Mouse (Mus musculus) liver, embryonic 16.5 days (tissue): ENCODE measurements around the gene Gucy2c. TPM values are rescaled to one million over a fixed set of nuclear protein-coding genes. Genes with fewer than 3 reads are reported as not detected.

Source experiments
- ATAC-seq: fragments of 200-750 bp; cut with Nextera tagmentation; 2 replicates; pipeline ENCODE4 v1.8.0; 2017; ENCODE audit warnings: low read depth, mild to moderate bottlenecking, moderate number of reproducible peaks, moderate library complexity
- H3K27ac ChIP-seq: fragments of 300-500 bp; sonication (generic); 2 replicates; pipeline ENCODE4 v1.5.1; 2014; ENCODE audit warnings: mild to moderate bottlenecking, low read length
- H3K27me3 ChIP-seq: fragments of 300-500 bp; sonication (generic); 2 replicates; pipeline ENCODE4 v1.6.1; 2014; ENCODE audit warnings: low read depth, low read length, mixed read lengths; ENCODE audit not compliant: control insufficient read depth, insufficient read depth
- H3K36me3 ChIP-seq: fragments of 300-500 bp; sonication (generic); 2 replicates; pipeline ENCODE4 v1.6.1; 2014; ENCODE audit warnings: mild to moderate bottlenecking; ENCODE audit not compliant: control insufficient read depth, insufficient read depth
- H3K4me1 ChIP-seq: fragments of 300-500 bp; sonication (generic); 2 replicates; pipeline ENCODE4 v1.6.1; 2014; ENCODE audit warnings: low read depth, low read length, mixed read lengths; ENCODE audit not compliant: control insufficient read depth
- H3K4me2 ChIP-seq: fragments of 300-500 bp; sonication (generic); 2 replicates; pipeline ENCODE4 v1.6.1; 2014; ENCODE audit warnings: low read depth, low read length, mixed read lengths
- H3K4me3 ChIP-seq: fragments of 300-500 bp; sonication (generic); 2 replicates; pipeline ENCODE4 v1.5.1; 2014; ENCODE audit warnings: low read depth, mild to moderate bottlenecking, low read length
- H3K9ac ChIP-seq: fragments of 300-500 bp; sonication (generic); 2 replicates; pipeline ENCODE4 v1.6.1; 2014; ENCODE audit warnings: low read depth, low read length
- H3K9me3 ChIP-seq: fragments of 300-500 bp; sonication (generic); replicated peaks from 2 replicates; pipeline ENCODE4 v1.6.1; 2016; ENCODE audit warnings: low read length; ENCODE audit not compliant: control insufficient read depth
- WGBS: fragments of 180-500 bp; shearing (Covaris S2); extraction: QIAGEN DNeasy Blood & Tissue Kit; methylation state at CpG from one replicate; pipeline ENCODE4 v1.1.7; 2014; ENCODE audit not compliant: insufficient replicate concordance; 5-methylcytosine and 5-hydroxymethylcytosine counted together
- polyA plus RNA-seq: library from polyadenylated mRNA; unstranded; fragments of >200 nt; fragmentation: Nextera tagmentation; extraction: Ambion mirVana; gene quantifications from 2 replicates; pipeline ENCODE4 v1.2.1, GENCODE M21; 2015

Gene Gucy2c
- polyA plus RNA-seq, 1 experiment from 2014 or later = 0.60 TPM

- WGBS = 71% methylated on average over 5 of the region's 5 CpGs
- no peak for ATAC-seq
- H3K27ac ChIP-seq = no peak overlapping the region
These were observed 80.4 kb downstream of the Gucy2c start for GRCm38 (mm10) chr6:136701185-136701584.

GRCm38 (mm10) chr6:136691314-136691713, 90.3 kb downstream of the Gucy2c start:
- Histone ChIP-seq H3K4me1 (no peaks in the 10 kb centered on the region), H3K27me3 (no peaks in the 10 kb centered on the region), H3K4me3 (no peak overlapping the region), H3K9me3 (no peaks in the 10 kb centered on the region), H3K36me3 (no peaks in the 10 kb centered on the region), H3K27ac (no peak overlapping the region), H3K9ac (no peak overlapping the region), H3K4me2 (no peak overlapping the region)
- WGBS = 67% methylated on average over 6 of the region's 6 CpGs
- ATAC-seq = no peak

More at GRCm38 (mm10) chr6:136701185-136701584, 80.4 kb downstream of the Gucy2c start:
- H3K4me1 ChIP-seq = no peaks in the 10 kb centered on the region
- no peaks in the 10 kb centered on the region for H3K9me3 ChIP-seq
- H3K27me3 ChIP-seq = no peaks in the 10 kb centered on the region
- no peak overlapping the region for H3K4me3 ChIP-seq
- H3K9ac ChIP-seq = no peak overlapping the region
- H3K36me3 ChIP-seq = no peaks in the 10 kb centered on the region
- no peak overlapping the region for H3K4me2 ChIP-seq

- no peaks in the 10 kb centered on the region for H3K27me3 ChIP-seq
- no peaks in the 10 kb centered on the region for H3K36me3 ChIP-seq
- H3K4me2 ChIP-seq = no peak overlapping the region
- H3K9ac ChIP-seq = no peak overlapping the region
- H3K9me3 ChIP-seq = no peaks in the 10 kb centered on the region
- no peak overlapping the region for H3K27ac ChIP-seq
- no peak overlapping the region for H3K4me3 ChIP-seq
- no peak for ATAC-seq
- 31% methylated on average over 5 of the region's 5 CpGs for WGBS
- no peaks in the 10 kb centered on the region for H3K4me1 ChIP-seq
These were observed 91.0 kb downstream of the Gucy2c start for GRCm38 (mm10) chr6:136690527-136690926.

GRCm38 (mm10) chr6:136689790-136690413, 91.7 kb downstream of the Gucy2c start:
- Histone ChIP-seq H3K9me3 (no peaks in the 10 kb centered on the region), H3K4me3 (no peak overlapping the region), H3K4me1 (no peaks in the 10 kb centered on the region), H3K27ac (peak overlapping the region; percentile 35), H3K36me3 (no peaks in the 10 kb centered on the region), H3K9ac (no peak overlapping the region), H3K4me2 (no peak overlapping the region), H3K27me3 (no peaks in the 10 kb centered on the region)
- peak; percentile 50; the same call in 1 of the 2 replicates for ATAC-seq
- 22% methylated on average over 15 of the region's 15 CpGs for WGBS

- Histone ChIP-seq H3K4me3 (no peak overlapping the region), H3K36me3 (no peaks in the 10 kb centered on the region), H3K4me2 (no peak overlapping the region), H3K27ac (no peak overlapping the region), H3K4me1 (no peaks in the 10 kb centered on the region), H3K27me3 (no peaks in the 10 kb centered on the region), H3K9ac (no peak overlapping the region), H3K9me3 (no peaks in the 10 kb centered on the region)
- no peak for ATAC-seq
- WGBS = 59% methylated on average over 5 of the region's 5 CpGs
These were observed 96.1 kb downstream of the Gucy2c start for GRCm38 (mm10) chr6:136685433-136685832.

- no peaks in the 10 kb centered on the region for H3K9me3 ChIP-seq
- no peaks in the 10 kb centered on the region for H3K27me3 ChIP-seq
- H3K9ac ChIP-seq = no peak overlapping the region
- H3K27ac ChIP-seq = peak overlapping the region; percentile 66
- no peak overlapping the region for H3K4me2 ChIP-seq
- no peaks in the 10 kb centered on the region for H3K36me3 ChIP-seq
- no peaks in the 10 kb centered on the region for H3K4me1 ChIP-seq
- peak; percentile 32; the same call in 1 of the 2 replicates for ATAC-seq
- WGBS = 26% methylated on average over 11 of the region's 11 CpGs
- no peak overlapping the region for H3K4me3 ChIP-seq
These were observed 97.9 kb downstream of the Gucy2c start for GRCm38 (mm10) chr6:136683410-136684334.

- H3K9ac ChIP-seq = no peak overlapping the region
- no peak overlapping the region for H3K4me2 ChIP-seq
- 20% methylated on average over 2 of the region's 2 CpGs for WGBS
- no peak overlapping the region for H3K27ac ChIP-seq
- H3K4me1 ChIP-seq = no peaks in the 10 kb centered on the region
- H3K9me3 ChIP-seq = no peaks in the 10 kb centered on the region
- no peaks in the 10 kb centered on the region for H3K36me3 ChIP-seq
- no peaks in the 10 kb centered on the region for H3K27me3 ChIP-seq
- no peak overlapping the region for H3K4me3 ChIP-seq
- no peak for ATAC-seq
These were observed 102.2 kb downstream of the Gucy2c start for GRCm38 (mm10) chr6:136679381-136679780.

- Histone ChIP-seq H3K4me1 (no peaks in the 10 kb centered on the region), H3K4me2 (no peak overlapping the region), H3K27me3 (no peaks in the 10 kb centered on the region), H3K27ac (no peak overlapping the region), H3K4me3 (no peak overlapping the region), H3K9me3 (no peaks in the 10 kb centered on the region), H3K36me3 (no peaks in the 10 kb centered on the region), H3K9ac (no peak overlapping the region)
- no peak for ATAC-seq
- 63% methylated on average over 6 of the region's 6 CpGs for WGBS
These were observed 106.6 kb downstream of the Gucy2c start for GRCm38 (mm10) chr6:136674935-136675334.

GRCm38 (mm10) chr6:136672467-136672866, 109.1 kb downstream of the Gucy2c start:
- Histone ChIP-seq H3K4me3 (no peak overlapping the region), H3K9me3 (no peaks in the 10 kb centered on the region), H3K27ac (no peak overlapping the region), H3K4me1 (no peaks in the 10 kb centered on the region), H3K4me2 (no peak overlapping the region), H3K27me3 (no peaks in the 10 kb centered on the region), H3K9ac (no peak overlapping the region), H3K36me3 (no peaks in the 10 kb centered on the region)
- WGBS = 43% methylated on average over 7 of the region's 7 CpGs
- ATAC-seq = no peak
